Mouse (Mus musculus): ENCODE measurements around the gene Six2. TPM values are rescaled to one million over a fixed set of nuclear protein-coding genes. Genes with fewer than 3 reads are reported as not detected.

The Six2 gene
- total RNA-seq, 2 experiments from 2014 or later: 6.2 to 12.2 TPM

- no peak for DNase-seq
- intact Hi-C loops (cut with DNase I; ENCODE audit: low total_unique reads): loop anchor here (10.0 kb wide), 1 partner anchor 124 kb away; no protein-coding TSS in a partner anchor
Measured at GRCm38 (mm10) chr17:85680851-85681550, 7.1 kb downstream of the Six2 start.

GRCm38 (mm10) chr17:85680116-85680850 is 7.8 kb downstream of the Six2 start:
- no peak for DNase-seq
- intact Hi-C loops (cut with DNase I; ENCODE audit: low total_unique reads): loop anchor here (10.0 kb wide), 1 partner anchor 125 kb away; no protein-coding TSS in a partner anchor

GRCm38 (mm10) chr17:85679651-85680050 is 8.4 kb downstream of the Six2 start:
- DNase-seq: no peak
- intact Hi-C loops (cut with DNase I; ENCODE audit: low total_unique reads): loop anchor here (10.0 kb wide), 2 partner anchors 125 to 195 kb away; no protein-coding TSS in a partner anchor

GRCm38 (mm10) chr17:85664618-85665320 is 23.3 kb downstream of the Six2 start:
- DNase-seq: peak; percentile 72
- intact Hi-C loops (cut with DNase I; ENCODE audit: low total_unique reads): loop anchor here (5.0 kb wide), 1 partner anchor 403 kb away; no protein-coding TSS in a partner anchor

GRCm38 (mm10) chr17:85664202-85664601 is 23.9 kb downstream of the Six2 start:
- no peak for DNase-seq
- intact Hi-C loops (cut with DNase I; ENCODE audit: low total_unique reads): loop anchor here (5.0 kb wide), 1 partner anchor 403 kb away; no protein-coding TSS in a partner anchor

- intact Hi-C loops (cut with DNase I; ENCODE audit: low total_unique reads): loop anchor here (5.0 kb wide), 1 partner anchor 406 kb away; no protein-coding TSS in a partner anchor
- DNase-seq: no peak
Measured at GRCm38 (mm10) chr17:85661521-85661920, 26.6 kb downstream of the Six2 start.

GRCm38 (mm10) chr17:85660016-85660415 is 28.1 kb downstream of the Six2 start:
- intact Hi-C loops (cut with DNase I; ENCODE audit: low total_unique reads): loop anchor here (5.0 kb wide), 1 partner anchor 407 kb away; no protein-coding TSS in a partner anchor
- DNase-seq: no peak

GRCm38 (mm10) chr17:85645718-85646665 is 42.1 kb downstream of the Six2 start:
- peak; percentile 59 for DNase-seq
- intact Hi-C loops (cut with DNase I; ENCODE audit: low total_unique reads): no loop called here

GRCm38 (mm10) chr17:85645312-85645711 is 42.8 kb downstream of the Six2 start:
- DNase-seq: no peak
- intact Hi-C loops (cut with DNase I; ENCODE audit: low total_unique reads): no loop called here

- DNase-seq: no peak
- intact Hi-C loops (cut with DNase I; ENCODE audit: low total_unique reads): loop anchor here (10.0 kb wide), 1 partner anchor 523 kb away; no protein-coding TSS in a partner anchor
Measured at GRCm38 (mm10) chr17:85637876-85638275, 50.2 kb downstream of the Six2 start.

Other genes starting within 250 kb of the Six2 start
- gene Six3, start 74.7 kb downstream of the Six2 start, total RNA-seq (2021): not detected

All from gastrocnemius, postnatal 14 days (tissue).